Mouse (Mus musculus): ENCODE measurements around the gene Nipsnap2. TPM values are rescaled to one million over a fixed set of nuclear protein-coding genes. Genes with fewer than 3 reads are reported as not detected.
"Not testable (repeated sequence)": the region's sequence is repeated elsewhere in the genome, so short reads cannot be mapped to it uniquely, and the experiment has no call there.

Nipsnap2 gene
- polyA plus RNA-seq, 1 experiment: 152 TPM

DNA sequence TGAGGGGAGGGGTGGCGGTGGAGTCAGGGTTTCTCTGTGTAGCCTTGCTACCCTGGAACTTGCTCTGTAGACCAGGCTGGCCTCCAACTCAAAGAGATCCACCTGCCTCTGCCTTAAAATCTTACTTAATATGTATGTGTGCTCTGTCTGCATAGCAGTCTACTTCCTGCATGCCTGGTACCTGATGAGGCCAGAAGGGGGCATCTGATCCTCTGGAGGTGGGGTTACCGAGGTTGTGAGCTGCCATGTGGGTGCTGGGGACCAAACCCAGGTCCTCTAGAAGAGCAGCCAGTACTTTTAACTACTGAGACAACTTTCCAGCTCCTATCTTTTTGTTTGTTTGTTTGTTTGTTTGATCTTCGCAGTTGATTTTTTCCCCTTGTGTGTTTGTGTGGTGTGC, 55.3 kb downstream of the Nipsnap2 start:
- Histone ChIP-seq H3K27ac (replicated peaks; ENCODE audit: low read depth, low read length) (no peak overlapping the region), H3K4me3 (ENCODE audit: insufficient read depth, low read depth, low read length) (no peak overlapping the region), H3K4me1 (ENCODE audit: control insufficient read depth, insufficient read depth, insufficient read length, low read length) (no peaks in the 10 kb centered on the region)

DNA sequence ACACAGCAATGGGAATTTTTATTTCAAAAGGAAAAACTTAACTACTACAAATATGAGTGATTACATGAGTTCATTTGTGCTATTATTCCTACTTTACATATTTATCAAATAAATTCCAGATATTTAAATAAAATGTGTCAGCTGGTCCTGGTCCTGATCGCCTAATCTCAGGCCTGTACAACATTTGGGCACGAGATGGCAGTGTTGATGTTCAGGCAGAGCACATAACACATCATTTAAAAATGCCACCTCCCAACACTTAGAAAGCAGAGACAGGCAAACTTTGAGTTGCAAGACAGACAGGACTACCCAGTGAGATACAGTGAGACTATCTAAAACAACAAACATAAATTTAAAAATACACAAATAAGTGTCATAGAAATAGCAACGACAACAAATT, 57.3 kb downstream of the Nipsnap2 start:
- H3K4me3 ChIP-seq (ENCODE audit: insufficient read depth, low read depth, low read length): no peak overlapping the region
- no peak overlapping the region for H3K27ac ChIP-seq (replicated peaks; ENCODE audit: low read depth, low read length)
- peaks cover 2% of the 10 kb centered on the region; the same call in 1 of the 2 replicates for H3K4me1 ChIP-seq (ENCODE audit: control insufficient read depth, insufficient read depth, insufficient read length, low read length)

- Histone ChIP-seq H3K27ac (replicated peaks; ENCODE audit: low read depth, low read length) (no peak overlapping the region), H3K4me3 (ENCODE audit: insufficient read depth, low read depth, low read length) (no peak overlapping the region), H3K4me1 (ENCODE audit: control insufficient read depth, insufficient read depth, insufficient read length, low read length) (peaks cover 2% of the 10 kb centered on the region; the same call in 1 of the 2 replicates)
Measured at GRCm38 (mm10) chr5:129785235-129785870, 60.5 kb downstream of the Nipsnap2 start.

DNA sequence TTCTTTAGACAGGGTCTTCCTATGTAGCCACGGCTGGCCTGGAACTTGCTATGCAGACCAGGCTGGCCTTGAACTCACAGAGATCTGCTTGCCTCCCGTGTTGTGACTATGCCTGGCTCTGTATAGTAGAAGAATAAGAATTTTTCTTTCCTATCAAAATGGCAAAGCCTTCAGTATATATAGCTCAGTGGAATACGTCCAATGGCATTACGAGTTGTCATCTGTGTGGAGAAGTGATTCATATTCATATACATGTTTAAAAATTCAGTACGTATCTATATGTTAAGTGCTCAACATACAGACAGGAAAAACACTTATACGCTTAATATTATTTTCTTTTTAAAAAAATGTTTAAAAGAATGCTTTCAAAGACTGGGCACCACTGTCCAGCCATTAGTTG, 61.3 kb downstream of the Nipsnap2 start:
- Histone ChIP-seq H3K4me3 (ENCODE audit: insufficient read depth, low read depth, low read length) (peak overlapping the region; percentile 99; the same call in 1 of the 2 replicates), H3K4me1 (ENCODE audit: control insufficient read depth, insufficient read depth, insufficient read length, low read length) (peaks cover 2% of the 10 kb centered on the region; the same call in 1 of the 2 replicates), H3K27ac (replicated peaks; ENCODE audit: low read depth, low read length) (no peak overlapping the region; the same call in 1 of the 2 replicates)

DNA sequence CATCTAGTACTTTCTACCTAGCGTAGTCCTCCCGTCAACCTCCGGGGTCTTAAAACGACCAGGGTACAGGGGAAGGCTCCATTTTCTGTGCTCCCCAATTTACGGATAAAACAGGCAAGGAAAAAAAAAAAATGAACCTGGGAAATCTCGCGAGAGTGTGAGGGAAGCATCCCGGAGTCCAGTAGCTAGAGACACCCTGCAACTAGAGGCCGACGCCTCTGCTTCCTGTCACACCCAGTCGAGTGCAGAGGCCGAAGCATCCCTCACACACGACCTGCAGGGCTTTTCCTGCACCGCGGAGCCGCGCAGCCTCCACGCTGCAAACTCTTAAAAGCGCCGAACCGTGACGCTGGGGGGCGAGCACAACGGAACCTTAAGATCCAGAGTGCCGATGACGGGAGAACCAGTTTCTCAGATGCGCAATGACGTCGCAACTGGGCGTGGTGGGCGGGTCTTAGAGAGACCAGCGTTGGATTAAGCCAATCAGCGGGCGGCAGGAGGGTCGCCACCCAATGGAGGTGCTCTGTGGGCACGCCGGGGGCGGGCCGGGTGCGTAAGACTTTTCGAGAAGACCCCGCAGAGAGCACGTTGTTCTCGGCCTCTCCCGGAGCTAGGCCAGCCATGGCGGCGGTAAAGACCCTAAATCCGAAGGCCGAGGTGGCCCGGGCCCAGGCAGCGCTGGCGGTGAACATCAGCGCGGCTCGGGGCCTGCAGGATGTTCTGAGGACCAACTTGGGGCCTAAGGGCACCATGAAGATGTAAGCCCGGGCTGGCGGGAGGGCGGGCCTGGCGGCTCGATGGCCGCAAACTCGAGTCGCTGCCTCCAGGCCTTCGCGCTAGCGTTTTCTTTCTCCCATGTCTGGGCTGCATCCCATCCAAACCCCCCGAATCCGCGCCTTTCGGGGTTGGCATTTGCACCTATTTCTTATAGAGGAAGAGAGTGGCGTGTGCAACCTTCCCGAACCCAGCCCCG, 62.2 kb downstream of the Nipsnap2 start, which contains the start of gene Psph:
TSS of gene Psph (minus strand) at position 632 of the 973 bp plus-strand sequence.
- Histone ChIP-seq H3K27ac (replicated peaks; ENCODE audit: low read depth, low read length) (peak within 1 kb of the TSS; percentile 98), H3K4me3 (ENCODE audit: insufficient read depth, low read depth, low read length) (peak within 1 kb of the TSS; percentile 99)

DNA sequence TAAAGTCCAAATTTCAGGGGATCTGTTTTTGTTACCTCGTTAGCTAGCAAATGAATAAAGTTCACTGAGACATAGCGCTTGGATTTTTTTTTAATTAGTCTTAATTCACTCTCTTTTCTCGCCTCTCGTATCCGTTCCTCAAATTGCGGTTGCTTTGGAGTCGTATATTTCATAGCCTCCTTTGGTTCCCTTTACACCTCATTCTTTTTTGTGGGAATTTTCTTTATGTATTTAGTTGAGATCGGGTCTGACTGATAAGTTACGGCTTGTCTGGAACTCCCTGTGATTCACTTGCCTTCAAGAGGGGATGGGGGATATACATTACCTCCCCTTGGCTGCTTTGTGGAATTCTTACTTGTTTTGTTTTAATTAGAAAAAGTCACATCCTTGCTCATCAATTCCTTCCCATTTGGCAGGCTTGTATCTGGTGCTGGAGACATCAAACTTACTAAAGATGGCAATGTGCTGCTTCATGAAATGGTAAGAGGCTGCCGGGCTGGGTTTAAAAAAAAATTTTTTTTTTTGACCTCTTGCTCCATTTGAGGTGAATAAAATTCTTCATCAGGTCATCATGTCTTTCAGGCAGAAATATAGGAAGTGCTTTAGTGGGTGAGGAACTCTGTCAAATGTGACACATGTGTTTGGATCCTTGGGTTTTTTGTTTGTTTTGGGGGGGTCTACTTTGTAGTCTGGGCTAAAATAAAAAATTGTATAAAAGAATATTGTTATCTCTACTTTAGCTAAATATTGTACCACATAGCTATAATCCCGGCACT, 63.1 kb downstream of the Nipsnap2 start:
- peaks cover 2% of the 10 kb centered on the region; the same call in 1 of the 2 replicates for H3K4me1 ChIP-seq (ENCODE audit: control insufficient read depth, insufficient read depth, insufficient read length, low read length)
- H3K27ac ChIP-seq (replicated peaks; ENCODE audit: low read depth, low read length): peak overlapping the region; percentile 96; the same call in 1 of the 2 replicates
- peak overlapping the region; percentile 99 for H3K4me3 ChIP-seq (ENCODE audit: insufficient read depth, low read depth, low read length)

More for the DNA sequence above, 62.2 kb downstream of the Nipsnap2 start, which contains the start of gene Psph:
- peaks cover 2% of the 10 kb centered on the region; the same call in 1 of the 2 replicates for H3K4me1 ChIP-seq (ENCODE audit: control insufficient read depth, insufficient read depth, insufficient read length, low read length)

GRCm38 (mm10) chr5:129790591-129790990, 65.7 kb downstream of the Nipsnap2 start:
- H3K4me1 ChIP-seq (ENCODE audit: control insufficient read depth, insufficient read depth, insufficient read length, low read length); H3K27ac ChIP-seq (replicated peaks; ENCODE audit: low read depth, low read length); H3K4me3 ChIP-seq (ENCODE audit: insufficient read depth, low read depth, low read length): not testable (repeated sequence)

Other genes with a start within 250 kb of the Nipsnap2 start
- 17.6 and 23.7 TPM in 2 replicates for gene Sfswap, start 223.8 kb upstream of the Nipsnap2 start, polyA plus RNA-seq (2012; ENCODE audit: insufficient read depth, insufficient read length, missing spikeins)
- 0.36 and 0.58 TPM in 2 replicates for gene Mmp17, start 140.9 kb upstream of the Nipsnap2 start, polyA plus RNA-seq (2012; ENCODE audit: insufficient read depth, insufficient read length, missing spikeins)
- 1.4 and 2.0 TPM in 2 replicates for gene Zfp11, start 55.0 kb upstream of the Nipsnap2 start, polyA plus RNA-seq (2012; ENCODE audit: insufficient read depth, insufficient read length, missing spikeins)
- not detected in 2 replicates for gene Sept14, start 16.6 kb upstream of the Nipsnap2 start, polyA plus RNA-seq (2012; ENCODE audit: insufficient read depth, insufficient read length, missing spikeins)
- gene Mrps17, start 9.6 kb upstream of the Nipsnap2 start, polyA plus RNA-seq (2012; ENCODE audit: insufficient read depth, insufficient read length, missing spikeins): 95.0 and 106 TPM in 2 replicates
- 46.7 and 56.8 TPM in 2 replicates for gene Psph, start 62.4 kb downstream of the Nipsnap2 start, polyA plus RNA-seq (2012; ENCODE audit: insufficient read depth, insufficient read length, missing spikeins)
- gene Sumf2, start 121.9 kb downstream of the Nipsnap2 start, polyA plus RNA-seq (2012; ENCODE audit: insufficient read depth, insufficient read length, missing spikeins): 12.2 and 15.9 TPM in 2 replicates
- gene Chchd2, start 162.4 kb downstream of the Nipsnap2 start, polyA plus RNA-seq (2012; ENCODE audit: insufficient read depth, insufficient read length, missing spikeins): 1,785 and 1,958 TPM in 2 replicates
- gene Zbed5, start 170.7 kb downstream of the Nipsnap2 start, polyA plus RNA-seq (2012; ENCODE audit: insufficient read depth, insufficient read length, missing spikeins): 0.83 and 1.9 TPM in 2 replicates
- gene Phkg1, start 173.5 kb downstream of the Nipsnap2 start, polyA plus RNA-seq (2012; ENCODE audit: insufficient read depth, insufficient read length, missing spikeins): 2.3 and 9.8 TPM in 2 replicates
- gene Nupr1l, start 183.5 kb downstream of the Nipsnap2 start, polyA plus RNA-seq (2012; ENCODE audit: insufficient read depth, insufficient read length, missing spikeins): 4.1 and 6.2 TPM in 2 replicates
- gene Vkorc1l1, start 216.9 kb downstream of the Nipsnap2 start, polyA plus RNA-seq (2012; ENCODE audit: insufficient read depth, insufficient read length, missing spikeins): 31.1 and 41.5 TPM in 2 replicates